Mouse (Mus musculus): ENCODE measurements around the gene Nlrx1. TPM values are rescaled to one million over a fixed set of nuclear protein-coding genes. Genes with fewer than 3 reads are reported as not detected.

Gene Nlrx1
- total RNA-seq, 2 experiments from 2014 or later, result 10.0 to 11.8 TPM

DNA sequence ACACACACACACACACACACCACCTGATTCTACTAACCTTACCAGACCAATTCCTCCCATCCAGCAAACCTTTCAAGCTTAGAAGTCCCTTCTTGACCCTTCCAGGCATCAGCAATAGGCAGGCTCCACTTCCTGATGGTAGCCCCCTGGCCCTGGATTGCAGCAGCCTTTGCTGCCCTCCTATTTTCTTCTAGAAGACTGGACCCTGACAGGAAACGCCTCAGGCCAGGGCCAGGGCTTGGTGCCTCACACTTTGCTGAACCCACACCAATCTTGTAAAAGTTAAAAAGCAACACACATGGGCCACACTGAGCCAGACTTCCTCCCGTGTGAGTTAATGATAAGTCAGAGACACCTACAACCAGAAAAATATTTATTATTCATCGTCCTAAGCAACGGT is 31.3 kb downstream of the Nlrx1 start:
- no peak for DNase-seq (ENCODE audit: low spot score in 2 of 2)

DNA sequence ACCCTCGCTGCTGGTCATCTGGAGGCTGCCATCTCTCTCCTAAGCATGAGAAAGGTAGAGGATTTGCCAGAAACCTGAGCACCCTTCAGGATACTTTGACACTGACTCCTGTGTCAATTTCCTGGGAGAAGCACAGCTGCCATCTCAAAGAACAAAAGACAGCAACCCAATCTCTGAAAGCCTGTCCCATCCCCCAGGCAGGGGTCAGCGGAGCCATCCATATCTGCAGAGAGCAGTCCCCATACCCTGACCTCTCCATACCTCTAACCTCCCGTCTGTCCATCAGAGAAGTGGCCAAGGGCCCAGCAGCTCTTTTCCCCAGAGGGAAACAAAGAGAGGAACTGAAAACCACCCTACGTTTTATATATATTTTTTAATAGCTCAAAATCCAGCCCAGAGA is 31.8 kb downstream of the Nlrx1 start:
- no peak for DNase-seq (ENCODE audit: low spot score in 2 of 2)

DNA sequence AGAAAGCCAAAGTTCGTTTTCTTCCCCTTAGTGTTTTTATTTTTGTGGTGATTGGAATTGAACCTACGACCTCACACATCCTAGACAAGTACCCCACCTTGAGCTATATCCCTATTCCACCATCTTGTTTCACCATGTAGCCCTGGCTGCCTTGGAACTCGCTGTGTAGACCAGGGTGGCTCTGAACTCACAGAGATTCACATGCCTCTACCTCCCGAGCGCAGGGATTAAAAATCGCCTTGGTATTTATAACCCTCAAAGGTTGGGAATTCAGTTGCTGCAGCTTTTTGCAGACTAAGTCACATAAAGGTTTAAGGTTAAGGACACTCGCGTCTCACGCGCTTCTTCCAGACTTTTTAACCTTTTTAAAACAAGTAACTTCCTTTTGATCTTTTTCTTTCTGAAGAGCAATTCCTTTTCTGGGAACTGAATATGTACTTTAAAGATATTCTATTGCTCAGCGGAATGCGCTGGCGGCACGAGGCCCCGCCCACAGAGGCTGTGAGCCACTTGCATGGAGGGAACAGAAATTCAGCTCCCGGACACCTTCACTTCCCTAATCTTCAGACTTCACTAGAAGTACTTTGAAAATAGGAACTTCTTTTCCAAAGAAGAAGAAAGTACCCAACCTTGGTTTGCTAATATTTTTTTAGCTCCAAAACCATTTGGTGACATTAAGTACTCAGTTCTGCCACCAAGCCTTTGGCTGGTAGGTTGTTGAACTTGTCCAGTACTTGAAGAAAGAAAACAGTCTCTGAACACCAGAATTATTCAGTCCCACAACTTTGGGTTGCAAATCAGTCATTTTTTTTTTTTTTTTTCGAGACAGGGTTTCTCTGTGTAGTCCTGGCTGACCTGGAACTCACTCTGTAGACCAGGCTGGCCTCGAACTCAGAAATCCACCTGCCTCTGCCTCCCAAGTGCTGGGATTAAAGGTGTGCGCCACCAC is 33.6 kb downstream of the Nlrx1 start:
- peak in 1 of 2 experiments; percentile 47 for DNase-seq (ENCODE audit: low spot score in 2 of 2)

DNA sequence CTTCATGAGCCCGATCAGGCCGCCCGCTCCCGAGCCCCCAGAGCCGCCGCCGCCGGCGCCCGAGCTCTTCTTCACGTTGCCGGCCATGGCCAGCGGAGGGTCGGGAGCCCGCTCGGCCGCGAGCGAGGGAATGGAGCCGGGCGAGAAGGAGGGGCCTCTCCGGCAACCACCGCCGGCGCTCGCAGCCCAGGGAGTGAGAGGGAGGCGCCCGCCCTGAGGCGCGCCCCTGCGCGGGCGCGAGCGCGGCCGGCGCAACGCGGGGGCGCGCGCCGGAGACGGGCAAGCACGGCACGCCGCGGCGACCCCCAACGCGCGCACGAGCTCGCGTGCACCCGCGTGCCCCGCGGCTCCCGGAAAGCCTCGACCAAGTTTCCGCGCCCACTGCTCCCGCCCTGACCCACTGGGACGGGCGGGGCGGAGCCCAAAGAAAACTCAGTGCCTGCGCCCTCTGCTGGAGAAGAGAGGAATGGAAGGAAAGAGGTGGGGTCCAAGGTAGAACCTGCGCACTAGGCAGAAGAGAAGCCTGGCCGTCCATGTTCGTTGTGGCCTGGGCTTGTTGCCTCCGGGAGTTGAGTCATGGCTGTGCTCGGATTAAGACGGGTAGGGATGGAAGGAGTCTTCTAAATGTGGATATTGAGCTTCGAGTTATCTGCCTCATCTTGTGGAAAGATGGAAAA is 34.5 kb downstream of the Nlrx1 start, which contains the start of gene Cbl:
Gene Cbl (minus strand): TSS at position 248 of the 677 bp plus-strand sequence.
- DNase-seq (ENCODE audit: low spot score in 2 of 2), result peak; percentile 99 to 100

DNA sequence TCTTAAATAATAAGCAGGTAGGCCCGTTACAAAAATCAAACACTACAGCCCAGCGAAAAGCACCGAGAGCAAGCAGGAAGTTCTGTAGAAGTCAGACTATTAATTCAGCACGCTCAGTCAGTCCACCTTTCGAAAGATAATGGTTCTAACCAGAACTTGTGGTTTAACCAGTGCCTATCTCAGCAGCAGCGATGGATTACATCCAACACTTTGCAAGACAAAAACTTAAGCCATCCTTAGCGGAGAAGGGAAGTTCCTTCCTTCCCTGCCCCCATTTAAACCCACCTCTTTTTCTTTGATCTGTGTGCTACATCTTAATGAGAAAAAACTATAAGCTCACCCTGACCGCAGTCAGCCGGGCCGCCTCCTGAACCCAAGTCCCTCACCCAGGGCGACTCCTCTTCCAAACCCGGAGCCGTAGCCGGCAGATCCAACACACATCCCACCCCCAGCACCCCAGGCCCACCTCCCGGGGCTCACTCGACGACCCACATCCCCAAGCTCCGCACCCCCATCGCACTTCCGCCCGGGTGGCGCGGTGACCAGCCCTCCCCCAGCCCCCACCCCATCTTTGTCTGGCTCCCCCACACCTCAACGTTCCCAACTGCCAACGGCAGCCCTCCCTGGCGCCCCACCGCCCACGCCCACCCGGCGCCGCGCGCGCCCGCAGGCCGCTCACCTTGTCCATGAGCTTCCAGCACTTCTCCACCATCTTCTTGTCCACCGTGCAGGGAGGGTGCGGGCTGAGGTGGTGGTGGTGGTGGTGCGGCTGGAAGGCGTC is 35.2 kb downstream of the Nlrx1 start:
- DNase-seq (ENCODE audit: low spot score in 2 of 2), result peak in 1 of 2 experiments; percentile 58

DNA sequence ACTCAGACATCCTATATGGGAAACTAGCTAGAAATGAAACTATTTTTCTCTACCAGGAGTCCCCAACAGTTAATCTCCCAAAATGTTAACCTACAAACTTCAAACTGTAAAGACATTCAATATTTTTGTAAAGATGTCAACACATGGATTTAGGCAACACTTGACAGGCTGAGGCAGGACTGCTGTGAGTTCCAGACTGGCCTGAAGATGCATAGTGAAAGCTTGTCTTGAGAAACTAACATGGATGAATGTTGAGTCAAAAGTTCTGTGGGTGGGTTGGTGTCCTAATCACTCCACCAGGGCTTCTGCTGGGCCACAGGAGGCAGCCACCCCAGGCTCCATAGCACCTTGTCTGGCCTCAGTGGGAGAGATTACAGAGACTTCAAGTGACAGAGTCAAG is 36.8 kb downstream of the Nlrx1 start:
- DNase-seq (ENCODE audit: low spot score in 2 of 2), result no peak

DNA sequence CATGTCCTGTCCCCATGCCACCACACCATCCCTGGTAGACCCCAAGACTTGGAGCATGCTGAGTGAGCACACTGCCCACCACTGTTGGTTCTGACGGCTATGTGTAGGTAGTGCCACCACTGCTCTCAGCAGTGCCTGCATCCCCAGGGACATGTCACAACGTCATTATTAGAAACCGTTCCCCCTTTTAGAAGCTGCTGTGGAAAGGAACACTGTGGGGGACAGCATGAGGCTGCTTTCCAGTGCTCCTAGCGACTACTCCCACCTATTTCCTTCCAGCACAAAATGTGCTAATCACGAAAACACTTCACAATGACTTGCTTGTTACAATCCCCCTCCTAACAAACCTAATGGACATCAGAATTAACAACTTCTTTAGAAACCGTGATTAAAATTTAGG is 42.4 kb downstream of the Nlrx1 start:
- peak in 1 of 2 experiments; percentile 54 for DNase-seq (ENCODE audit: low spot score in 2 of 2)

DNA sequence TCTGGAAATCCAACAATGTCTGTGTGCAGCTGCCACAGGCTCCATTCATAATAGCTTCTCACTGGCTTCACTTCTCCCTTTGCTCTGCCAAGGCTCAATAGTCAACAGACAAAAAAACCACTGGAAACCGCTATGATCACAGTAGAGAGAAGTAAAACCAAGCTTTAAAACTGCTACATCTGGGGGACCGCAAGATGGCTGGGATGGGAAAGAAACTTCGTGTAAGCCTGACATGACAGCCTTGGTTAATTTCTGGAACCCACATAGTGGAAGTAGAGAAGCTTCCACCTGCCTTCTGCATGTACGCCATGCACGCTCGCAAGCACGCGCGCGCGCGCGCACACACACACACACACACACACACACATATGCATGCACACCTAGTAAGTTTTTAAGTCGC is 54.9 kb downstream of the Nlrx1 start:
- no peak for DNase-seq (ENCODE audit: low spot score in 2 of 2)

DNA sequence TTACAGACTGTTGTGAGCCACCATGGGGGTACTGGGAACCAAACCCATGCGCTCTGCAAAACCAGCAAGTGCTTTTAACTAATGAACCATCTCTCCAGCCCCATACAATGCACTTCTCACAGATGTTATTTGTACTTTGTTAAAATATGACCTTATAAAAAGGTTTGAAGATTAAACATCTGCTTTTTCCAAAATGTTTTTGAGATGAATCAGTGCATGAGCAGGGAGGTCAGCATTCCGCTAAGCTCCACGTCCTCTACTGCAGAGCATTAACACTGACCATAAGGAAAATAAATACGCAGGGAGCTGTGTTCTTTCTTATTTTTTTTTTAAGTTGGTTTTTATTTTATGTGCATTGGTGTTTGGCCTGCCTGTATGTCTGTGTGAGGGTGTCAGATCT is 56.0 kb downstream of the Nlrx1 start:
- no peak for DNase-seq (ENCODE audit: low spot score in 2 of 2)

DNA sequence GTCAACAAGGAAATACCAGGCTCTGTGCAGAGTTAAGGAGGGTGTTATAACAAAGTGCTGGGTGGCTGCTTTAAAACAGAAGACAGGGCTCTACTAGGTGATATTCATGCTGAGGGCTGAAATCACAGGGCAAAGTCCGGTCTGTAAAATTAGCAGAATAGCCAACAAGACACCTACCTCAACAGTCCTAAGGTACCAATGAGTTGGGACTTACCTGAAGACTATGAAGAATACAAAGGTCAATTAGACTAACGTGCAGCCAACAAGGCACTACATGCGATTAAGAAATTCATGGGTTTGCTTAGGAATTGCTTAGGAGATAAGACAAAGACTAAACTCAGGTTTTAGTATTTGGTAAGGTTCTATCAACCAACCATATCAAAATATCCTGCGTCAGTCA is 59.0 kb downstream of the Nlrx1 start:
- DNase-seq (ENCODE audit: low spot score in 2 of 2), result no peak

DNA sequence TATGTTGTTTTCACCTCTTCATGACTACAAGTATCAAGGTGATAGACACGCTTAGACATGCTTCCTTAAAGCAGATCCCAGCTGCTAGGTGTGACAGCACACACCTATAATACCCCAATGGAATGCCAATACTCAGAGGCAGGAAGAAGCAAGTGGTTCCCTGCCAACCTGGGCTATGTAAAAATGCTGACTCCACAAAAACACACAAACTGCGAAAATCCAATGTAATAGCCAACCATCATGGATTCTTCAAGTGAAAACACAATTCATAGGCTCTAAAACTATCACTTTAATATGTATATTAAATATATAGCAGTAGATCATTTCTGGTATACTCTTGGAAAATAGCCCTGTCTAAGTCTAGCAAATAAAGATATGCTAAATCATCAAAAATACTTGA is 60.6 kb downstream of the Nlrx1 start:
- DNase-seq (ENCODE audit: low spot score in 2 of 2), result no peak

Other genes with a start within 250 kb of the Nlrx1 start
- gene Thy1, start 225.2 kb downstream of the Nlrx1 start, total RNA-seq (2021), result 100 to 1,000 TPM; 880 to 892 TPM
- gene Usp2, start 201.6 kb downstream of the Nlrx1 start, total RNA-seq (2021), result 10 to 100 TPM; 77.6 to 79.1 TPM
- 1 to 10 TPM in 1 of 2 experiments, under 1 TPM in 1; 0.30 to 1.8 TPM for gene Mfrp, start 166.9 kb downstream of the Nlrx1 start, total RNA-seq (2021)
- 10 to 100 TPM; 16.9 to 21.2 TPM for gene C1qtnf5, start 161.4 kb downstream of the Nlrx1 start, total RNA-seq (2021)
- gene Gm49380, start 155.1 kb downstream of the Nlrx1 start, total RNA-seq (2021), result under 1 TPM in 1 of 2 experiments, not detected in 1; 0.38 TPM
- gene Rnf26, start 155.1 kb downstream of the Nlrx1 start, total RNA-seq (2021), result 10 to 100 TPM; 29.7 to 29.8 TPM
- gene Mcam, start 134.1 kb downstream of the Nlrx1 start, total RNA-seq (2021), result 10 to 100 TPM in 1 of 2 experiments, 1 to 10 TPM in 1; 7.9 to 11.3 TPM
- gene Cbl, start 34.5 kb downstream of the Nlrx1 start, total RNA-seq (2021), result 10 to 100 TPM; 59.8 to 66.3 TPM
- 1 to 10 TPM; 4.7 to 6.1 TPM for gene Ccdc153, start 27.9 kb downstream of the Nlrx1 start, total RNA-seq (2021)
- gene Pdzd3, start 17.1 kb downstream of the Nlrx1 start, total RNA-seq (2021), result 1 to 10 TPM in 1 of 2 experiments, under 1 TPM in 1; 0.86 to 1.5 TPM
- gene Abcg4, start 20.0 kb upstream of the Nlrx1 start, total RNA-seq (2021), result 10 to 100 TPM; 65.5 to 74.6 TPM
- 10 to 100 TPM; 30.0 to 30.6 TPM for gene Hinfp, start 37.1 kb upstream of the Nlrx1 start, total RNA-seq (2021)
- gene C2cd2l, start 51.7 kb upstream of the Nlrx1 start, total RNA-seq (2021), result 100 to 1,000 TPM; 197 to 228 TPM
- 10 to 100 TPM; 14.7 to 15.7 TPM for gene Dpagt1, start 57.4 kb upstream of the Nlrx1 start, total RNA-seq (2021)
- gene H2afx, start 66.1 kb upstream of the Nlrx1 start, total RNA-seq (2021), result 10 to 100 TPM; 46.1 to 47.7 TPM
- 10 to 100 TPM; 18.9 to 21.2 TPM for gene Hmbs, start 75.6 kb upstream of the Nlrx1 start, total RNA-seq (2021)
- 10 to 100 TPM; 54.9 to 56.6 TPM for gene Vps11, start 93.1 kb upstream of the Nlrx1 start, total RNA-seq (2021)
- gene Hyou1, start 110.9 kb upstream of the Nlrx1 start, total RNA-seq (2021), result 100 to 1,000 TPM; 130 to 141 TPM
- gene Slc37a4, start 128.3 kb upstream of the Nlrx1 start, total RNA-seq (2021), result 10 to 100 TPM; 27.4 to 28.9 TPM
- gene Rps25, start 138.5 kb upstream of the Nlrx1 start, total RNA-seq (2021), result 100 to 1,000 TPM; 717 to 799 TPM
- gene Trappc4, start 139.0 kb upstream of the Nlrx1 start, total RNA-seq (2021), result 10 to 100 TPM; 70.1 to 72.2 TPM
- gene Ccdc84, start 150.0 kb upstream of the Nlrx1 start, total RNA-seq (2021), result 10 to 100 TPM; 19.0 to 21.1 TPM
- gene Foxr1, start 172.5 kb upstream of the Nlrx1 start, total RNA-seq (2021), result not detected
- not detected for gene Upk2, start 186.4 kb upstream of the Nlrx1 start, total RNA-seq (2021)
- gene Bcl9l, start 214.2 kb upstream of the Nlrx1 start, total RNA-seq (2021), result 10 to 100 TPM; 64.0 to 72.3 TPM

Measured in layer of hippocampus, adult 18-20 months (tissue).